Mouse (Mus musculus): ENCODE data around the gene Mgat1. TPM values are rescaled to one million over a fixed set of nuclear protein-coding genes. Genes with fewer than 3 reads are reported as not detected.

Mgat1 gene
- polyA plus RNA-seq, 1 experiment = 222 TPM

GRCm38 (mm10) chr11:49219271-49219670 is 24.7 kb upstream of the Mgat1 start:
- Histone ChIP-seq H3K4me3 (ENCODE audit: extremely low read depth, insufficient read depth, insufficient read length) (no peak overlapping the region), H3K36me3 (ENCODE audit: control insufficient read depth, insufficient read depth, low read length) (peaks cover 22% of the 10 kb centered on the region), H3K27me3 (ENCODE audit: control insufficient read depth, insufficient read depth, low read length) (no peaks in the 10 kb centered on the region), H3K4me1 (ENCODE audit: control insufficient read depth, insufficient read depth, insufficient read length) (no peaks in the 10 kb centered on the region), H3K27ac (ENCODE audit: insufficient read depth, low read length) (no peak overlapping the region)
- TF ChIP-seq POLR2A (IDR thresholded peaks at IDR 0.05; ENCODE audit: low read depth, low read length) = no peak
- no peak for TF ChIP-seq CTCF (IDR thresholded peaks at IDR 0.05; ENCODE audit: extremely low read depth, insufficient read depth, insufficient read length, insufficient replicate concordance)
- DNase-seq (ENCODE audit: low read depth in 1 of 2, low spot score in 2 of 2) = no peak
- 94% methylated on average over 2 of the region's 2 CpGs for WGBS

- H3K27me3 ChIP-seq (ENCODE audit: control insufficient read depth, insufficient read depth, low read length) = no peaks in the 10 kb centered on the region
- H3K36me3 ChIP-seq (ENCODE audit: control insufficient read depth, insufficient read depth, low read length) = 0 out of 2 replicates have a peak, but pooled peaks cover 1% of the 10 kb centered on the region
- no peak overlapping the region for H3K27ac ChIP-seq (ENCODE audit: insufficient read depth, low read length)
- H3K4me1 ChIP-seq (ENCODE audit: control insufficient read depth, insufficient read depth, insufficient read length) = no peaks in the 10 kb centered on the region
- no peak for DNase-seq (ENCODE audit: low read depth in 1 of 2, low spot score in 2 of 2)
- WGBS = 26% methylated on average over 1 of the region's 1 CpGs
- TF ChIP-seq POLR2A (IDR thresholded peaks at IDR 0.05; ENCODE audit: low read depth, low read length) = no peak
- no peak for TF ChIP-seq CTCF (IDR thresholded peaks at IDR 0.05; ENCODE audit: extremely low read depth, insufficient read depth, insufficient read length, insufficient replicate concordance)
- no peak overlapping the region for H3K4me3 ChIP-seq (ENCODE audit: extremely low read depth, insufficient read depth, insufficient read length)
Observed at GRCm38 (mm10) chr11:49224455-49224854, 19.5 kb upstream of the Mgat1 start.

DNA sequence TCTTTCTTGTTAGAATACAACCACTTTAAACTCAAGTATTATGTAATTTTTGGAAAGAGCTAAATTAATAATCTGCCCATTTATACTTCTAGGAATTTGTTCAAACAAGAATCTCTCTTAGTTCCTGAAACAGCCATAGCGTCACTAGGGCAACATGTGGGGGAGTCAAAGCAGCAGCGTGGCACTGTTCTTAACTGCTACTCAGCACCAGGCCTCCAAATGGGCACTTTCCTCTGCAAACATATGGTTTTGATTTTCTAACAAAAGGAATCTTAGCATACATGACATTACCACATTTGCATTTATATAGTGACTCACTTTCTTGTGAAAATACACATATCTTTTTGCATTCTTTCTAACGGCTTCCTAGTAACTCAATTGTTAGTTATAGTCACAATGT is 11.2 kb upstream of the Mgat1 start:
- H3K27ac ChIP-seq (ENCODE audit: insufficient read depth, low read length) = no peak overlapping the region
- TF ChIP-seq CTCF (IDR thresholded peaks at IDR 0.05; ENCODE audit: extremely low read depth, insufficient read depth, insufficient read length, insufficient replicate concordance) (no peak), POLR2A (IDR thresholded peaks at IDR 0.05; ENCODE audit: low read depth, low read length) (no peak)
- no peaks in the 10 kb centered on the region for H3K4me1 ChIP-seq (ENCODE audit: control insufficient read depth, insufficient read depth, insufficient read length)
- H3K27me3 ChIP-seq (ENCODE audit: control insufficient read depth, insufficient read depth, low read length) = no peaks in the 10 kb centered on the region
- DNase-seq (ENCODE audit: low read depth in 1 of 2, low spot score in 2 of 2) = no peak
- 78% methylated on average over 3 of the region's 3 CpGs for WGBS
- H3K4me3 ChIP-seq (ENCODE audit: extremely low read depth, insufficient read depth, insufficient read length) = no peak overlapping the region
- H3K36me3 ChIP-seq (ENCODE audit: control insufficient read depth, insufficient read depth, low read length) = no peaks in the 10 kb centered on the region

DNA sequence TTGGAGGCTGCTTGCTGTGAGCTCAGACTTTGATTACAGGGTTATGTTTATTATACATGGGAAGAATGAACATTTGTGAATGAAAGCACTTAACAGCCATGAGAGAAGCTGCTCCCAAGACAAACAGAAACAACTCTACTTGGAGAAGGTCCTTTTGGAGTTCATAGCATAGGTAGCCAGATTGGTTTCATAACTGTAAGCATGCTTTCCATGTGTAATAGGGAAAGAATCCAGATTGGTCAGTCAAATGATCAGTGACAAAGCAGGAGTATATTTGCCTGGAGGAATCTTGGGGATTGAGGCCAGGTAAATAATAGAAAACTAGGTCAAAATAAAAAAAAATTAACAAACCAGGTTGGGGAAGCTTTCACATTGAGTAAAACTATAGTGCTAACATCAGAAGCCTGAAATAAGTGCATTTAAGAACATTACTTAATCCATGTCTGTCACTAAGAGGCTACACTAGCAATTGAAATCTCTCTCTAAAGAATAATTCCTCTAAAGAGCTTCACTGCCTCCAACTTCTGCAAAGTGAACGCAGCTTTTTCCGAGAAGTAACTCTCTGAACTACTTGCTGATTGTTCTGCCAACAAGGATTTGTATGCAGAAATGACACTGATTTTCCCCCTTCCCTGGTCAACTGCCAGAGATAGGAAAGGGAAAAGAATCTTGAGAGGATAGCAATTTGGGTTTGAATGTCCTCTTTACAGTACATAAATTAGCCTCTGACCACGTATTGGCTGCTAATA is 8.4 kb upstream of the Mgat1 start:
- Histone ChIP-seq H3K4me1 (ENCODE audit: control insufficient read depth, insufficient read depth, insufficient read length) (0 out of 2 replicates have a peak, but pooled peaks cover 3% of the 10 kb centered on the region), H3K27me3 (ENCODE audit: control insufficient read depth, insufficient read depth, low read length) (no peaks in the 10 kb centered on the region), H3K36me3 (ENCODE audit: control insufficient read depth, insufficient read depth, low read length) (no peaks in the 10 kb centered on the region), H3K27ac (ENCODE audit: insufficient read depth, low read length) (no peak overlapping the region), H3K4me3 (ENCODE audit: extremely low read depth, insufficient read depth, insufficient read length) (no peak overlapping the region)
- 48% methylated on average over 3 of the region's 3 CpGs for WGBS
- TF ChIP-seq POLR2A (IDR thresholded peaks at IDR 0.05; ENCODE audit: low read depth, low read length) (no peak), CTCF (IDR thresholded peaks at IDR 0.05; ENCODE audit: extremely low read depth, insufficient read depth, insufficient read length, insufficient replicate concordance) (no peak)
- DNase-seq (ENCODE audit: low read depth in 1 of 2, low spot score in 2 of 2) = no peak

- Histone ChIP-seq H3K27ac (ENCODE audit: insufficient read depth, low read length) (no peak overlapping the region; the same call in 1 of the 2 replicates), H3K27me3 (ENCODE audit: control insufficient read depth, insufficient read depth, low read length) (no peaks in the 10 kb centered on the region), H3K4me1 (ENCODE audit: control insufficient read depth, insufficient read depth, insufficient read length) (peaks cover 6% of the 10 kb centered on the region; the same call in 1 of the 2 replicates), H3K36me3 (ENCODE audit: control insufficient read depth, insufficient read depth, low read length) (no peaks in the 10 kb centered on the region), H3K4me3 (ENCODE audit: extremely low read depth, insufficient read depth, insufficient read length) (no peak overlapping the region)
- DNase-seq (ENCODE audit: low read depth in 1 of 2, low spot score in 2 of 2) = no peak
- no peak for TF ChIP-seq CTCF (IDR thresholded peaks at IDR 0.05; ENCODE audit: extremely low read depth, insufficient read depth, insufficient read length, insufficient replicate concordance)
- no peak for TF ChIP-seq POLR2A (IDR thresholded peaks at IDR 0.05; ENCODE audit: low read depth, low read length)
- WGBS = 91% methylated on average over 1 of the region's 1 CpGs
Observed at GRCm38 (mm10) chr11:49236891-49237290, 7.1 kb upstream of the Mgat1 start.

GRCm38 (mm10) chr11:49237532-49237931 is 6.5 kb upstream of the Mgat1 start:
- no peak for DNase-seq (ENCODE audit: low read depth in 1 of 2, low spot score in 2 of 2)
- Histone ChIP-seq H3K4me3 (ENCODE audit: extremely low read depth, insufficient read depth, insufficient read length) (no peak overlapping the region), H3K4me1 (ENCODE audit: control insufficient read depth, insufficient read depth, insufficient read length) (peaks cover 9% of the 10 kb centered on the region; the same call in 1 of the 2 replicates), H3K27me3 (ENCODE audit: control insufficient read depth, insufficient read depth, low read length) (no peaks in the 10 kb centered on the region), H3K36me3 (ENCODE audit: control insufficient read depth, insufficient read depth, low read length) (no peaks in the 10 kb centered on the region), H3K27ac (ENCODE audit: insufficient read depth, low read length) (peak overlapping the region; percentile 62; the same call in 1 of the 2 replicates)
- TF ChIP-seq POLR2A (IDR thresholded peaks at IDR 0.05; ENCODE audit: low read depth, low read length) = no peak
- no peak for TF ChIP-seq CTCF (IDR thresholded peaks at IDR 0.05; ENCODE audit: extremely low read depth, insufficient read depth, insufficient read length, insufficient replicate concordance)
- WGBS = 39% methylated on average over 2 of the region's 2 CpGs

DNA sequence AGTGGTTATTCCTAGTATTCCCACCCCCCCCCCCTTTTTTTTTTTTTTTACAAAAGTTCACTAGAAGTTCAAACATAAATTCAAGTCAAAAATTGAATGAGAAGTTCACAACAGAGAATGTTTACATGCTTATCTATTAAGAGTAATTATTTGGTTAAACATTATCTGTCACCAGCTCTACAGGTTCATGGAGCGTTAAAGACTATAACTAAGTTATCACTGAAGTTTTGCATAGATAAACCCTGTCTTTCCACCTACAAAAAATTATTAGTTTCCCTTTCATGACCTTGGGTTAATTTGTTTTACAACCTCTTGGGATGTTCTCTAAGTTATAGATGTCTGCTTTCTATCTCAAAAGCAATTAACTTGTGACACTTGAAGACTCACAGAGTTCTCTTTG is 3.7 kb upstream of the Mgat1 start:
- WGBS = 73% methylated on average over 1 of the region's 1 CpGs
- Histone ChIP-seq H3K4me3 (ENCODE audit: extremely low read depth, insufficient read depth, insufficient read length) (no peak overlapping the region), H3K36me3 (ENCODE audit: control insufficient read depth, insufficient read depth, low read length) (no peaks in the 10 kb centered on the region), H3K27me3 (ENCODE audit: control insufficient read depth, insufficient read depth, low read length) (no peaks in the 10 kb centered on the region), H3K27ac (ENCODE audit: insufficient read depth, low read length) (no peak overlapping the region), H3K4me1 (ENCODE audit: control insufficient read depth, insufficient read depth, insufficient read length) (peaks cover 12% of the 10 kb centered on the region)
- DNase-seq (ENCODE audit: low read depth in 1 of 2, low spot score in 2 of 2) = no peak
- no peak for TF ChIP-seq POLR2A (IDR thresholded peaks at IDR 0.05; ENCODE audit: low read depth, low read length)
- TF ChIP-seq CTCF (IDR thresholded peaks at IDR 0.05; ENCODE audit: extremely low read depth, insufficient read depth, insufficient read length, insufficient replicate concordance) = no peak
